Mouse (Mus musculus): ENCODE results near the gene Hist1h3d.
"Not testable (repeated sequence)": the region's sequence is repeated elsewhere in the genome, so short reads cannot be mapped to it uniquely, and the experiment has no call there.

The Hist1h3d gene

GRCm38 (mm10) chr13:23575271-23575851, at the start of gene Hist1h3d:
TSS of gene Hist1h3d (plus strand) at chr13:23575763.
- DNase-seq (ENCODE audit: low spot score): peak; percentile 89

- DNase-seq (ENCODE audit: low spot score): peak; percentile 69
Observed at GRCm38 (mm10) chr13:23525901-23526300, 49.7 kb upstream of the Hist1h3d start.

GRCm38 (mm10) chr13:23526312-23526711, 49.3 kb upstream of the Hist1h3d start:
- peak; percentile 95 for DNase-seq (ENCODE audit: low spot score)

- peak; percentile 46 for DNase-seq (ENCODE audit: low spot score)
Observed at GRCm38 (mm10) chr13:23529005-23529404, 46.6 kb upstream of the Hist1h3d start.

- peak; percentile 2 for DNase-seq (ENCODE audit: low spot score)
Observed at GRCm38 (mm10) chr13:23529480-23530165, 45.9 kb upstream of the Hist1h3d start.

GRCm38 (mm10) chr13:23530181-23530900, 45.2 kb upstream of the Hist1h3d start:
- DNase-seq (ENCODE audit: low spot score): peak; percentile 50

GRCm38 (mm10) chr13:23530901-23531875, 44.4 kb upstream of the Hist1h3d start, which contains the start of gene Hist1h4h:
TSS of gene Hist1h4h (plus strand) at chr13:23531050.
- peak; percentile 98 for DNase-seq (ENCODE audit: low spot score)

GRCm38 (mm10) chr13:23532262-23533075, 43.1 kb upstream of the Hist1h3d start:
- DNase-seq (ENCODE audit: low spot score): peak; percentile 59

GRCm38 (mm10) chr13:23533560-23534367, 41.8 kb upstream of the Hist1h3d start, which contains the start of gene Hist1h2af:
TSS of gene Hist1h2af (plus strand) at chr13:23533906.
- DNase-seq (ENCODE audit: low spot score): peak; percentile 96

GRCm38 (mm10) chr13:23534368-23535131, 41.0 kb upstream of the Hist1h3d start:
- peak; percentile 72 for DNase-seq (ENCODE audit: low spot score)

GRCm38 (mm10) chr13:23535137-23536075, 40.2 kb upstream of the Hist1h3d start, which contains the start of gene Hist1h3g:
TSS of gene Hist1h3g (plus strand) at chr13:23535422.
- DNase-seq (ENCODE audit: low spot score): peak; percentile 99

- DNase-seq (ENCODE audit: low spot score): no peak
Observed at GRCm38 (mm10) chr13:23536076-23536822, 39.3 kb upstream of the Hist1h3d start.

- no peak for DNase-seq (ENCODE audit: low spot score)
Observed at GRCm38 (mm10) chr13:23537006-23537710, 38.4 kb upstream of the Hist1h3d start.

- no peak for DNase-seq (ENCODE audit: low spot score)
Observed at GRCm38 (mm10) chr13:23538249-23538648, 37.3 kb upstream of the Hist1h3d start.

GRCm38 (mm10) chr13:23539821-23540220, 35.7 kb upstream of the Hist1h3d start:
- DNase-seq (ENCODE audit: low spot score): not testable (repeated sequence)

GRCm38 (mm10) chr13:23541497-23541896, 34.1 kb upstream of the Hist1h3d start:
- no peak for DNase-seq (ENCODE audit: low spot score)

All from embryo, embryonic 10 days (tissue).